Mouse (Mus musculus) liver, embryonic 12.5 days (tissue): ENCODE measurements around the gene Ift172. TPM values are rescaled to one million over a fixed set of nuclear protein-coding genes. Genes with fewer than 3 reads are reported as not detected.

Experiments
- ATAC-seq: fragments of 200-750 bp; cut with Nextera tagmentation; 2 replicates; pipeline ENCODE4 v1.8.0; 2017; ENCODE audit warnings: moderate number of reproducible peaks, mild to moderate bottlenecking, moderate library complexity
- H3K27ac ChIP-seq: fragments of 300-500 bp; sonication (generic); 2 replicates; pipeline ENCODE4 v1.5.1; 2016; ENCODE audit warnings: mild to moderate bottlenecking
- H3K27me3 ChIP-seq: fragments of 300-500 bp; sonication (generic); replicated peaks from 2 replicates; pipeline ENCODE4 v1.6.1; 2016; ENCODE audit warnings: mild to moderate bottlenecking, moderate library complexity
- H3K36me3 ChIP-seq: fragments of 300-500 bp; sonication (generic); 2 replicates; pipeline ENCODE4 v1.6.1; 2016; ENCODE audit warnings: mild to moderate bottlenecking, moderate library complexity
- H3K4me1 ChIP-seq: fragments of 300-500 bp; sonication (generic); 2 replicates; pipeline ENCODE4 v1.6.1; 2016
- H3K4me2 ChIP-seq: fragments of 300-500 bp; sonication (generic); 2 replicates; pipeline ENCODE4 v1.6.1; 2016; ENCODE audit warnings: mild to moderate bottlenecking, moderate library complexity
- H3K4me3 ChIP-seq: fragments of 300-500 bp; sonication (generic); 2 replicates; pipeline ENCODE4 v1.5.1; 2016; ENCODE audit warnings: mild to moderate bottlenecking, moderate library complexity
- H3K9ac ChIP-seq: fragments of 300-500 bp; sonication (generic); 2 replicates; pipeline ENCODE4 v1.6.1; 2016; ENCODE audit warnings: mild to moderate bottlenecking, moderate library complexity
- H3K9me3 ChIP-seq: fragments of 300-500 bp; sonication (generic); replicated peaks from 2 replicates; pipeline ENCODE4 v1.6.1; 2016; ENCODE audit warnings: mild to moderate bottlenecking, moderate library complexity
- WGBS: fragments of 180-500 bp; shearing (Covaris S2); methylation state at CpG from one replicate; pipeline ENCODE4 v1.1.7; 2016; ENCODE audit not compliant: insufficient replicate concordance; 5-methylcytosine and 5-hydroxymethylcytosine counted together
- polyA plus RNA-seq: library from polyadenylated mRNA; unstranded; fragments of >200 nt; fragmentation: Nextera tagmentation; extraction: Ambion mirVana; gene quantifications from 2 replicates; pipeline ENCODE4 v1.2.1, GENCODE M21; 2016

Gene Ift172
- polyA plus RNA-seq, 1 experiment from 2014 or later = 10.3 TPM

- 62% methylated on average over 8 of the region's 8 CpGs for WGBS
- H3K4me2 ChIP-seq = no peak overlapping the region
- H3K4me3 ChIP-seq = no peak overlapping the region
- no peak for ATAC-seq
- no peaks in the 10 kb centered on the region for H3K9me3 ChIP-seq
- H3K27ac ChIP-seq = no peak overlapping the region
- H3K36me3 ChIP-seq = peaks cover 52% of the 10 kb centered on the region
- no peaks in the 10 kb centered on the region for H3K27me3 ChIP-seq
- peak overlapping the region; percentile 12; the same call in 1 of the 2 replicates for H3K9ac ChIP-seq
- H3K4me1 ChIP-seq = peaks cover 27% of the 10 kb centered on the region
Measured at GRCm38 (mm10) chr5:31254901-31255300, 36.0 kb downstream of the Ift172 start.

GRCm38 (mm10) chr5:31254452-31254851 lies 36.5 kb downstream of the Ift172 start:
- no peak overlapping the region for H3K4me2 ChIP-seq
- H3K36me3 ChIP-seq = peaks cover 57% of the 10 kb centered on the region

GRCm38 (mm10) chr5:31253806-31254205 lies 37.1 kb downstream of the Ift172 start:
- H3K36me3 ChIP-seq = peaks cover 63% of the 10 kb centered on the region
- no peak overlapping the region for H3K4me3 ChIP-seq
- H3K27me3 ChIP-seq = no peaks in the 10 kb centered on the region
- H3K27ac ChIP-seq = no peak overlapping the region
- no peak for ATAC-seq
- no peak overlapping the region for H3K9ac ChIP-seq
- peaks cover 27% of the 10 kb centered on the region for H3K4me1 ChIP-seq
- H3K9me3 ChIP-seq = no peaks in the 10 kb centered on the region
- no peak overlapping the region for H3K4me2 ChIP-seq
- 80% methylated on average over 8 of the region's 8 CpGs for WGBS

More at GRCm38 (mm10) chr5:31254452-31254851, 36.5 kb downstream of the Ift172 start:
- 68% methylated on average over 7 of the region's 7 CpGs for WGBS
- peaks cover 27% of the 10 kb centered on the region for H3K4me1 ChIP-seq
- H3K27ac ChIP-seq = no peak overlapping the region
- H3K9me3 ChIP-seq = no peaks in the 10 kb centered on the region
- no peak for ATAC-seq
- H3K27me3 ChIP-seq = no peaks in the 10 kb centered on the region
- H3K9ac ChIP-seq = no peak overlapping the region
- no peak overlapping the region for H3K4me3 ChIP-seq

- H3K27me3 ChIP-seq = no peaks in the 10 kb centered on the region
- no peak for ATAC-seq
- peaks cover 72% of the 10 kb centered on the region for H3K36me3 ChIP-seq
- H3K4me2 ChIP-seq = no peak overlapping the region
- no peak overlapping the region for H3K27ac ChIP-seq
- no peak overlapping the region for H3K4me3 ChIP-seq
- H3K9me3 ChIP-seq = no peaks in the 10 kb centered on the region
- peaks cover 27% of the 10 kb centered on the region for H3K4me1 ChIP-seq
- no peak overlapping the region for H3K9ac ChIP-seq
- 79% methylated on average over 16 of the region's 16 CpGs for WGBS
Measured at GRCm38 (mm10) chr5:31252795-31253545, 37.9 kb downstream of the Ift172 start.

GRCm38 (mm10) chr5:31252151-31252550 lies 38.8 kb downstream of the Ift172 start:
- WGBS = 75% methylated on average over 10 of the region's 10 CpGs
- no peak overlapping the region for H3K27ac ChIP-seq

GRCm38 (mm10) chr5:31251541-31252101 lies 39.3 kb downstream of the Ift172 start, which contains the start of gene Krtcap3:
Gene Krtcap3 (plus strand): TSS chr5:31251691.
- Histone ChIP-seq H3K4me1 (peaks cover 27% of the 10 kb centered on the region), H3K36me3 (peaks cover 82% of the 10 kb centered on the region), H3K27ac (no peak within 1 kb of the TSS), H3K4me2 (peak within 1 kb of the TSS; percentile 65), H3K27me3 (no peaks in the 10 kb centered on the region), H3K4me3 (peak within 1 kb of the TSS; percentile 50), H3K9me3 (no peaks in the 10 kb centered on the region), H3K9ac (0 out of 2 replicates have a peak within 1 kb of the TSS, but pooled peaks have one; percentile 2)
- WGBS = 62% methylated on average over 47 of the region's 47 CpGs
- peak; percentile 77 for ATAC-seq

More at GRCm38 (mm10) chr5:31252151-31252550, 38.8 kb downstream of the Ift172 start:
- Histone ChIP-seq H3K27me3 (no peaks in the 10 kb centered on the region), H3K4me2 (peak overlapping the region; percentile 65), H3K9ac (no peak overlapping the region), H3K36me3 (peaks cover 77% of the 10 kb centered on the region), H3K4me1 (peaks cover 27% of the 10 kb centered on the region), H3K4me3 (peak overlapping the region; percentile 50), H3K9me3 (no peaks in the 10 kb centered on the region)
- ATAC-seq = no peak

- H3K27me3 ChIP-seq = no peaks in the 10 kb centered on the region
- H3K9ac ChIP-seq = no peak overlapping the region
- no peak for ATAC-seq
- H3K4me1 ChIP-seq = peaks cover 27% of the 10 kb centered on the region
- peaks cover 88% of the 10 kb centered on the region for H3K36me3 ChIP-seq
- no peaks in the 10 kb centered on the region for H3K9me3 ChIP-seq
- 75% methylated on average over 4 of the region's 4 CpGs for WGBS
- no peak overlapping the region for H3K4me3 ChIP-seq
- H3K27ac ChIP-seq = no peak overlapping the region
- peak overlapping the region; percentile 65; the same call in 1 of the 2 replicates for H3K4me2 ChIP-seq
Measured at GRCm38 (mm10) chr5:31250716-31251115, 40.2 kb downstream of the Ift172 start.

- peaks cover 15% of the 10 kb centered on the region for H3K4me1 ChIP-seq
- H3K9ac ChIP-seq = peak overlapping the region; percentile 97
- H3K4me2 ChIP-seq = peak overlapping the region; percentile 84
Measured at GRCm38 (mm10) chr5:31242191-31242590, 48.7 kb downstream of the Ift172 start.

GRCm38 (mm10) chr5:31241522-31242034 lies 49.3 kb downstream of the Ift172 start:
- under 1% methylated on average over 13 of the region's 13 CpGs for WGBS
- peak overlapping the region; percentile 100 for H3K4me3 ChIP-seq
- H3K27me3 ChIP-seq = no peaks in the 10 kb centered on the region
- H3K27ac ChIP-seq = peak overlapping the region; percentile 96
- H3K9ac ChIP-seq = peak overlapping the region; percentile 97
- H3K4me2 ChIP-seq = peak overlapping the region; percentile 84
- 0 out of 2 replicates have a peak, but pooled peaks have one; percentile 2 for ATAC-seq
- H3K4me1 ChIP-seq = peaks cover 15% of the 10 kb centered on the region
- no peaks in the 10 kb centered on the region for H3K9me3 ChIP-seq
- H3K36me3 ChIP-seq = peaks cover 30% of the 10 kb centered on the region

More at GRCm38 (mm10) chr5:31242191-31242590, 48.7 kb downstream of the Ift172 start:
- H3K36me3 ChIP-seq = peaks cover 36% of the 10 kb centered on the region
- no peaks in the 10 kb centered on the region for H3K9me3 ChIP-seq
- no peaks in the 10 kb centered on the region for H3K27me3 ChIP-seq
- ATAC-seq = no peak
- peak overlapping the region; percentile 96; the same call in 1 of the 2 replicates for H3K27ac ChIP-seq
- 25% methylated on average over 10 of the region's 10 CpGs for WGBS
- peak overlapping the region; percentile 100 for H3K4me3 ChIP-seq

- peak; percentile 94 for ATAC-seq
- Histone ChIP-seq H3K4me3 (peak within 1 kb of the TSS; percentile 100), H3K36me3 (peaks cover 23% of the 10 kb centered on the region), H3K4me2 (peak within 1 kb of the TSS; percentile 84), H3K9me3 (no peaks in the 10 kb centered on the region), H3K9ac (peak within 1 kb of the TSS; percentile 97), H3K27me3 (no peaks in the 10 kb centered on the region), H3K27ac (peak within 1 kb of the TSS; percentile 96), H3K4me1 (peaks cover 15% of the 10 kb centered on the region)
- WGBS = under 1% methylated on average over 94 of the region's 103 CpGs
Measured at GRCm38 (mm10) chr5:31240637-31241521, 50.0 kb downstream of the Ift172 start, which contains the start of the genes Nrbp1 and Gm9970. Gene Nrbp1 (plus strand): TSS chr5:31240864. Gene Gm9970 (minus strand): TSS chr5:31241232.

- no peak overlapping the region for H3K9ac ChIP-seq
- 61% methylated on average over 1 of the region's 1 CpGs for WGBS
Measured at GRCm38 (mm10) chr5:31226641-31227040, 64.3 kb downstream of the Ift172 start.

More at GRCm38 (mm10) chr5:31226641-31227040, 64.3 kb downstream of the Ift172 start:
- Histone ChIP-seq H3K4me1 (peaks cover 2% of the 10 kb centered on the region; the same call in 1 of the 2 replicates), H3K36me3 (no peaks in the 10 kb centered on the region), H3K9me3 (no peaks in the 10 kb centered on the region), H3K27ac (no peak overlapping the region), H3K27me3 (no peaks in the 10 kb centered on the region), H3K4me3 (no peak overlapping the region), H3K4me2 (no peak overlapping the region)
- ATAC-seq = no peak
